Mouse (Mus musculus): Measurements from ENCODE around the gene Rgp1.

The Rgp1 gene

DNA sequence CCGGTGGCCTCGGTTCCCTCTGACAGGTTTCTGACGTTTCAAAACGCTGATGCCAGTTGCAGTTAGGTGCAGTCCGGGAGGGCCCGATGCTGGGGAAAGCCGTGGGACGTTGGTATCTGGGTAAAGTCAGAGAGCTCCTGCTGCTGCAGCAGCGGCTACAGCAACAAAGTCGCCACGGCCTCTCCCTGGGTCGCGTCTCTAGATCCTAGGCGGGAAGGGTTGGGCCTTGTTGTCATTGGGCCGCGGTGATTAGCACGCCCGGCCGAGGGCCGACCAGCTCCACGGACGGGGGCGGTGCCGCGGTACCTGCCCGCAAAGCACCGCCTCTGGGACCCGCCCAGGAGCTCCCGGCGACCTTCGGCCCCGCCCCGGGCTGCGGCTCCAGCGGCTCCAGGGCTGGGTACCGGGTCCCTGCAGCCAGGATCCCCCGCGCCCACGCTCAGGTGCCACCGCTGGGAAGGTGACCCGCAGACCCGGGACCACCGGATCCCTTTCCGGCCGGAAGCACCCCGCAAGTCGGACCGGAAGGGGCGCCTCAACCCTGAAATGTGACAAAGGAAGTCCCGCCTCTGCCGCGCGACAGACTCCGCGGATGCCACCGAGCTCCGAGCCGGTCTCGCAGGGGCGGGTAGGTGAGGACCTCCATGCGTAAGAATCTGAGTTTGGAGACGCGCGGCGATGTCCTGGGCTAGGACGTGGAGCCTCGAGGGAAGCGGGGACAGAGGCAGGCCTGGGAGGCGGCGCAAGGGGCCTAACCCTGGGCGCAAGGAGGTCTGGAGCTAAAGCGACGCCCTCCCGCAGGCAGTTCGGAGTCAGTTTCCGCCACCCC lies at the start of gene Rgp1, which contains the start of gene Gba2:
Rgp1 (plus strand) TSS at position 340 of the 829 bp plus-strand sequence.
Gba2 (minus strand) TSS at position 498 of the 829 bp plus-strand sequence.
- peak; percentile 48; the same call in 1 of the 2 replicates for TF ChIP-seq GATA4 (IDR thresholded peaks at IDR 0.05; ENCODE audit: insufficient replicate concordance, low read length)

- TF ChIP-seq GATA4 (IDR thresholded peaks at IDR 0.05; ENCODE audit: insufficient replicate concordance, low read length), result no peak
Observed at GRCm38 (mm10) chr4:43530081-43530501, 48.4 kb upstream of the Rgp1 start.

GRCm38 (mm10) chr4:43530581-43530980 lies 47.9 kb upstream of the Rgp1 start:
- no peak for TF ChIP-seq GATA4 (IDR thresholded peaks at IDR 0.05; ENCODE audit: insufficient replicate concordance, low read length)

DNA sequence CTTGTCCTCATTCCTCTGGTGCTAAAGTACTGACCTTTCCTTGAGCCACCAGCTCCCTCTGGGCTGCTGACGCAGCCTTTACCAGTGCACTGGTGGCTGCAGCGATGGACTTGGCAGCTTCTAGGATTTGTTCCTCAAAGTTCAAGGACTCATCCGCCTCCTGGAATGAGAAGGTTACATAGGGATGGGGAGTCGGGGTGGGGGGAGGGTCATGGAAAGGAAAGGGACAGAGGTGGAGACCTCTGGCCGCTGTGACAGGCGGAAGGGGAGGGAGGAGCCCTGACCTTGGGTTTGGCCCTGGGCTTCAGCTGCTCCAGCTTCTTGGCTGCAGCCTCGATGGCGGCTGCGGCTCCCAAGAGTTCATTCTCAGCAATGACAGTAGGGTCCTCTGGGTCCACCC lies 45.2 kb upstream of the Rgp1 start:
- TF ChIP-seq GATA4 (IDR thresholded peaks at IDR 0.05; ENCODE audit: insufficient replicate concordance, low read length), result 0 out of 2 replicates have a peak, but pooled peaks have one; percentile 58

DNA sequence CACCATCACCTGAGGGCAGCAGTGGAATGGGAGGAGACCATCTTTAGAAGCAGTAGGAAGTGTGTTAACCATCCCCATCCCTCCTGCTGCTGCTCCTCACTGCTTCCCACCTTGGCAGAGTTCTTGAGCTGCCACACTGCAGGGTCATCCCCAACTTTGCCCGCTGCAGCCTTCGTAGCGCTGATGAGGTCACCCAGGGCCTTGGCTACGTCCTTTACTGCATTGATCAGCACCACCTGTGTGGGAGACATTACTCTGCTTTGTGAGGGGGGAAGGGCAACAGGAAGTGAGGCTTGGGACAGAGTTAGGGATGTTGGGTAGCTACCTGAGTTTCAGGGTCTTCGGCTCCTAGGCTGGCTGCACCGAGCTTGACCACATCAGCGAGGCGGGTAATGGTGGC lies 42.9 kb upstream of the Rgp1 start:
- no peak for TF ChIP-seq GATA4 (IDR thresholded peaks at IDR 0.05; ENCODE audit: insufficient replicate concordance, low read length)

- no peak for TF ChIP-seq GATA4 (IDR thresholded peaks at IDR 0.05; ENCODE audit: insufficient replicate concordance, low read length)
Observed at GRCm38 (mm10) chr4:43536031-43536430, 42.5 kb upstream of the Rgp1 start.

DNA sequence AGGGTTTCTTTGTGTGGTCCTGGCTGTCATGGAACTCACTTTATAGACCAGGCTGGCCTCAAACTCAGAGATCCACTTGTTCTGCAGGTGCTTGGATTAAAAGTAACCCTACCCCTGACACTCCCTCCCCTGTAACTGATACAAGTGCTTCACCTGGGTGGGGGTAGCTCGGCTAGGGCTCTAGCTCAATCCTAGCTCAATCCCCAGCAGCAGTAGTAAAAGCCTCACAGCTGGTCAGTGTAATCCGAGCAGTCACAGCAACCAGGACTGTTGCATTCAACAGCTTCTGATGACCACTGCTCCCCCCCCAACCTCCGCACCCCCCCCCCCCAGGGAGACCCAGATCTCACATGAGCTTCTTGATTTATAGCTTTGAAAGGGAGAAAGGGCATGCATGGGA lies 36.5 kb upstream of the Rgp1 start:
- TF ChIP-seq GATA4 (IDR thresholded peaks at IDR 0.05; ENCODE audit: insufficient replicate concordance, low read length), result no peak

GRCm38 (mm10) chr4:43546375-43547047 lies 32.0 kb upstream of the Rgp1 start:
- no peak for TF ChIP-seq GATA4 (IDR thresholded peaks at IDR 0.05; ENCODE audit: insufficient replicate concordance, low read length)

- no peak for TF ChIP-seq GATA4 (IDR thresholded peaks at IDR 0.05; ENCODE audit: insufficient replicate concordance, low read length)
Observed at GRCm38 (mm10) chr4:43547160-43547559, 31.4 kb upstream of the Rgp1 start.

DNA sequence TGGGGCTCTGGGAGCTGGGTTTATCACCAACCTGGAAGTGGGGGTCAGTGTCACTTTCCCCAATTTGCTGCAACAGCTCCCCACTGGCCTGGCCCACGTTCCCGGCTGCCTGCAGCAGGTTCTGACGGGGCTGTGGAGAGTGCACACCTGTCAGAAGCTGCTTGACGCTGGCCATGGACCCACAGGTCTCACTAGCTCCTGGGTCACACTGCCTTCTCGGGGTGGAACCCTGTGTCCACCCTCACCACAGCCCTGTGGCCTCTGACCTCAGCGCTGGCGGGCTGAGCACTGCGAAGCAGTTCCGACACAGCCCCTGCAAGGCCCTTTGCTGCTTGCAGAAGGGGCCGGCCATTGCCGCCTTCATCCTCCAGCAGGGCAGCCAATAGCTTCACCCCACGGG lies 29.5 kb upstream of the Rgp1 start:
- TF ChIP-seq GATA4 (IDR thresholded peaks at IDR 0.05; ENCODE audit: insufficient replicate concordance, low read length), result no peak

GRCm38 (mm10) chr4:43552437-43552836 lies 26.1 kb upstream of the Rgp1 start:
- TF ChIP-seq GATA4 (IDR thresholded peaks at IDR 0.05; ENCODE audit: insufficient replicate concordance, low read length), result no peak

DNA sequence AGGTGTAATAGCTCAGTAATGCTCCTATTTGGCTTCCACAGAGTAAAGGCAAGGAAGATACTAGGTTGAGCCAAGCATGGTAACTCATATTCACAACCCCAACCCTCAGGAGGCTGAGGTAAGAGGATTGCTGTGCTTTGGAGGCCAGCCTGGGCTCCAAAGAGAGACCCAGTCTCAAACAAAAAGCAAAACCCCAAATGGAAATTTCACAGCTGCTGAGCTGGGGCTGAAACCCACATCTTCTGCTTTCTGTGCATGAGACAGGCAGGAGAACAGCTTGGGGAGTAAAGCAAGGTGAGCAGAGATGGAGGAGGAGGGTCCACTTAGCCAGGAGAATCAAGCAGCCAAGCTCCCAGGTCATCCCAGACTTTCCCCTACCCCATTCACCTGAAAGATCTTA lies 24.6 kb upstream of the Rgp1 start:
- TF ChIP-seq GATA4 (IDR thresholded peaks at IDR 0.05; ENCODE audit: insufficient replicate concordance, low read length), result no peak

GRCm38 (mm10) chr4:43555926-43556325 lies 22.6 kb upstream of the Rgp1 start:
- no peak for TF ChIP-seq GATA4 (IDR thresholded peaks at IDR 0.05; ENCODE audit: insufficient replicate concordance, low read length)

GRCm38 (mm10) chr4:43558028-43558630 lies 20.4 kb upstream of the Rgp1 start:
- TF ChIP-seq GATA4 (IDR thresholded peaks at IDR 0.05; ENCODE audit: insufficient replicate concordance, low read length), result no peak

- TF ChIP-seq GATA4 (IDR thresholded peaks at IDR 0.05; ENCODE audit: insufficient replicate concordance, low read length), result no peak
Observed at GRCm38 (mm10) chr4:43558631-43559356, 19.7 kb upstream of the Rgp1 start.
